Mouse (Mus musculus) CD8-positive naive resting alpha-beta T cell, adult 2 months (primary cell): ENCODE results near the gene Gm20865.
"Not testable (repeated sequence)": the region's sequence is repeated elsewhere in the genome, so short reads cannot be mapped to it uniquely, and the experiment has no call there.

Experiments used
- DNase-seq, 2 experiments: peaks; one replicate each; pipeline ENCODE4 v3.0.0; 2022; ENCODE audit warnings: low read depth in 2 of 2, low spot score in 2 of 2

The Gm20865 gene

GRCm38 (mm10) chrY:21241275-21241674 lies at the start of gene Gm20865:
Gene Gm20865 (plus strand): TSS chrY:21241575.
- not testable (repeated sequence) for DNase-seq
